Mouse (Mus musculus) E14TG2a.4 (cell line): ENCODE measurements around the gene Olfr985.

ENCODE experiments used
- CTCF ChIP-seq: conservative IDR thresholded peaks from 2 replicates; pipeline ENCODE4 v1.5.1; 2014; ENCODE audit warnings: low read length
- NANOG ChIP-seq: IDR thresholded peaks from 2 replicates; pipeline ENCODE4 v1.6.1; 2014; ENCODE audit warnings: borderline replicate concordance, low read length, mixed read lengths

- TF ChIP-seq CTCF (no peak), NANOG (no peak)
Observed at GRCm38 (mm10) chr9:40116645-40117286, 13.2 kb downstream of the Olfr985 start.
